Mouse (Mus musculus) kidney, postnatal 10 days (tissue): ENCODE results near the gene Abcg2.
A peak's percentile ranks its signal among the peaks of the same experiment; 100 is the strongest.

Experiments used
- DNase-seq: peaks from one replicate; pipeline ENCODE4 v3.0.0; 2021; ENCODE audit warnings: mixed read lengths

Abcg2 gene

DNA sequence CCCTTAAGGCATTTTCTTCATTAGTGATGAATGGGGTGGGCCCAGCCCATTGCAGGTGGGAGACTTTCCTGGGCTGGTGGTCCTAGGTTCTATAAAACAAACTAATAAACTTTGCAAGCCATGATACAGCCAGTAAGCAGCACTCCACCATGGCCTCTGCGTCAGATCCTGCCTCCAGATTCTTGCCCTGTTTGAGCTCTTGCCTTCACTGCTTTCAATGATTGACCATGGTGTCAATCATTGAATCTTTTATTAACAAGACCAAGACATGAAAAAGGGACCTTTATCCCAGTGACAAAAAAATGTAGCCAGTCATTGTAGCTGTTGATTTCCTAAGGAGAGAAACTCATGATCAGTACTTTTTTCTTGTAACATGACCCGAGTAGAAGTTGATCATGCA lies 55.1 kb downstream of the Abcg2 start:
- peak; percentile 36 for DNase-seq

DNA sequence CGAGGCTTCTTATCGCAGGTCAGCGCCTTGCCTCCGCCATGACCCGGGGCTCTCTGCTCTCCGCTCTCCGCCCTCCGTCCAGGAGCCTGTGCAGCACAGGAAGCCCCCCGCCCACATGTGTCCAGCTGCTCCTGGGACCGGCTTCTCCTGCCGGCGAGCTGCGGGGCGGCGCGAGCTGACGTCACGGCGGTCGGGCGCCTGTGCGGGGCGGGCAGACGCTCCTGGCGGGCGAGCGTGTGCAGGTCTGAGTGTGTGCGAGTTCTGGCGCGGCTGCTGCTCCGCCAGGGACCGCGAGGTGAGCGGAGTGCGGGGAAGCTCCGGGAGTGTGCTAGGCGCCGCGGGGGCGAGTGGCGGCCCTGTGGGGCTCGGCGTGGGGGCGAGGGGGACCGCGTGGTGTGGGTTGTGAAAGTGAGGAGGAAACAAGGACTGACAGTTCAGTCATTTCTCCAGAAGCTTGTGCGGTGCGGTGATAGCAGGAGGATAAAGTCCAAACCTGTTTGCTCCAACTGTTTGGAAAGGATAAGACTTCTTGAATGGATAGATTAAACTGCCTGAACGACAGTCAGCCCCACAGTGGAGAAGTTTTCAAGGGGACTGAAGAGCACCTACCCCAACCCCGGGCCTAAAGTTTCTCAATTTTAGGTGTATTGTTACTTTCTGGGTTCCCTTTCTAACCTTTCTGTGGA lies 56.2 kb downstream of the Abcg2 start:
- peak; percentile 91 for DNase-seq

DNA sequence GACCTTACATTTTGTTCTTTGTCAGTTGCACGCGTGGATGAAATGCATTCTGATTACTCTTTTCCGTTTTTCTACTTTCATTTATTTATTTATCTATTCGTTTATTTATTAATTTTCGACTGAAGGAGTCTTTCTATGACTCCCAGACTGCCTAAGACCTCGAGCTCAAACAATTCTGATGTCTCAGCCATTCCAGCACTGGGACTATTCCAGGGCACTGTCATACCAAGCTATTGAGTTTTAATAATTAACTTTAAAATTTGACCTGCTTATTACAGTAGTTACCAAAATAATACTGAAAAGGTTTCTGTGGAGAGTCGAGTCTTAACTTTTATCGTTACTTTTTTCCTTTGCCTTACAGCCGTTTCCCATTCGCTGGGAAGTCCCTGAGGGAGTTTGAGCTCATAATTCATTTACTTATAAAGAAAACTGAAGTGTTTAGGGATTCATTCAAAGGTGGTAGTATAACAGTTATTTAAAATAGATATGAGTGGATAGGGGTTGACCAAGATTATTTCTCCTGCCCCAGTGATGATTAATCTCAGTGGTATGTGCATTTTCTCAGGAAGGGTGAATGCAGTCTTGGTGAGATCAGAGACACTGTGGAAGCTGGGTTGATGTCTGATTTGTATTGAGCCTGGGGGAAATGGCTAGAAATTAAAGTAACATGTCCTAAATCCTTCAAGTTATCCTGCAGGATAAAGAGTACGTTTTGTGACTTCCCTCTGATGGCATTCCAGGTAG lies 56.9 kb downstream of the Abcg2 start:
- peak; percentile 21 for DNase-seq

DNA sequence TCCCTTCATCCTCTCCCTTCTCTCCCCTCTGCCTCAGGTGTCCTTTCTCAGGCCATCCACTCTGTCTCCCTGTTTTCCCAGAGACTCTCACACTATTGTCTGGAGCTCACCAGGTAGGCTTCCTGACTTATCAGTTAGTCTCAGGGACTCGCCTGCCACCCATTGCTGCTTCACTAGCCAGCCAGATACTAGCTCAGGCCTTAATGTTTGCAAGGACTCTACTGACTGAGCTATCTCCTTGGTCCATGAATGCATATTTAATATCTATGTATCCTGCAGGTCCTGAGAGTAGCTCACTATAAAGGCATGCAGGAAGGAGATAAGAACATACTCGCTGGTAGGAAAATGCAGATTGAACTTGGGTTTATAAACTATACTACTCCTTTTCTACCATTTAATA lies 57.9 kb downstream of the Abcg2 start:
- no peak for DNase-seq

DNA sequence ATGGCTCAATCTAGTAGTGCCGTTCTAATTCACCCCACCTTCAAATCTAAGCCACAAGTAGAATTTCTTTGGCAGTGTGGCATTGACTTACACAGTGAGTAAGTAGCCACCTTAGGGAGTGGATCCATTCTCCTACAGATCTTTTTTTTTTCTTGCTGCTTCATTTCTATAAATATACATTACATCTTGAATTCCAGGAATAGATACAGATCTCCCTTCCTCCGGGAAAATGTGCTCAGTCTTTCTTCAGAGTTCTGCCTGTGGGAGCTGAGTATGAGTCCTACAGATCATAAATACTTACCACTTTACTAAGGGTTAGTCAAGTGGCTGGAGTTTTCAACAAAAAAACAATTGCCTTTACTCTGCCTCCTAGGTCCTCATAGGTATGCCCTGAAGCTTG lies 60.3 kb downstream of the Abcg2 start:
- DNase-seq = no peak

DNA sequence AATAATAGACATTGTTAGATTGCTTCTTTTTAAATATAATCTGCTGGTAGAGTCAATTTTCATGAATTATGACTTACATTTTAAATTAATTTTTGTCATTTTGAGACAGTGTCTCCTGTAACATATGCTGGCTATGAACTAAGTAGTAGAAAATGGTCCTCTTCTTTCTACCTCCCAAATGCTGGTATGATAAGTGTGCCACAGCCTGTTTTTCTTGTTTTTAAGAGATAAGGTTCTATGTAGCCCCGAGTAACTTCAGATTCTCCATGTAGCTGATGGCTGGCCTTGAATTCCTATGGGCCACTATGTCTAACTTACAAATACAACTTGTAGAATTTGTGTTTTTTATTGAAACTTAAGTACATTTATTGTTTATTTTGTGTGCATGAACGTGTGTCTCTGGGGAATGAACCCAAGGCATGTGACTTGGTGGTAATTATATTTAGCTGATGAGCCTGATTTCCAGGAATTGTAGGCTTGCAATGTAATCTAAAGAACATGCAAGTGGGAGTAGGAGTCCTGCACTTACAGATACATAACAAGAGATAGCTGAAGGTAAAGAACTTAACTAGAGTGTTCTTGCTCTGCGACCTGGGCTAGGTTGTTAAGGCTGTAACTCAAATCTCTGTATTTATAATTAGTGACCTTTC lies 63.9 kb downstream of the Abcg2 start:
- no peak for DNase-seq

DNA sequence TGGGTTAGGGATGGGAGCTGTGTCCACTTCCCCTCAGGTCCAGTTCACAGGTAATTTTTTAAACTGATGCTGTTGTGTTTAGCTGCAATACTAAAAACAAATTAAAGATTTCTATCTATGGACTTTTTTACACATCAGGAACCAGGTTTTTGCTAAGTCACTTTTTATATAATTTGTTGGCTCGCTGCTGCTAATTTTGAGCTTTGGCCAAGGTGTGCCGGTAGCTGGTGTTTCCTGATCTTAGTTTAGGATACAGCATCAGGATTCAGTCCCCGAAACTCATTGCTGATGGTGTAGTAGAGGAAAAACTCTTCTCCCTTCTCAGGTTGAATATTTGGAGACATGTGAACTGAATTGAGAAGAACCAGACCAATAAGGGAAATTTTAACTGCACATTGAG lies 65.8 kb downstream of the Abcg2 start:
- no peak for DNase-seq

DNA sequence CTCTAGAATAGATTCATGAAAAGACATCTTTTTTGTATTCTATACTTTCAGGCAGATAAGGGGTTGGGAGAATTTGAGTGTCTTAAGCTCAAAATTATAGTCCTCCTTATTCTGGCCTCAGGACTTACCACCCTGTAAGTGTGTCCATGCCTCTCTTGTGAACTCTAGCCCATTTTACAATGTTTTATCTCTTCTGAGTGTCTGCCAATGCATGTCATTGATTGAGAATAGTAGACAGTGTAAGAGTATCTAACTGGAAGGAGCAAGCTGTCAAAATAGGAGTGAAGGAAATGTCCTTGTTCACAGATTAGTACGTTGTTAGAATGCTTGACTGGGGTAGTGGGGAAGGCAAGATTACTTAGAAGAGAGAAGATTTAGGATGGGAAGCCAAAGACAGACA lies 66.7 kb downstream of the Abcg2 start:
- no peak for DNase-seq

DNA sequence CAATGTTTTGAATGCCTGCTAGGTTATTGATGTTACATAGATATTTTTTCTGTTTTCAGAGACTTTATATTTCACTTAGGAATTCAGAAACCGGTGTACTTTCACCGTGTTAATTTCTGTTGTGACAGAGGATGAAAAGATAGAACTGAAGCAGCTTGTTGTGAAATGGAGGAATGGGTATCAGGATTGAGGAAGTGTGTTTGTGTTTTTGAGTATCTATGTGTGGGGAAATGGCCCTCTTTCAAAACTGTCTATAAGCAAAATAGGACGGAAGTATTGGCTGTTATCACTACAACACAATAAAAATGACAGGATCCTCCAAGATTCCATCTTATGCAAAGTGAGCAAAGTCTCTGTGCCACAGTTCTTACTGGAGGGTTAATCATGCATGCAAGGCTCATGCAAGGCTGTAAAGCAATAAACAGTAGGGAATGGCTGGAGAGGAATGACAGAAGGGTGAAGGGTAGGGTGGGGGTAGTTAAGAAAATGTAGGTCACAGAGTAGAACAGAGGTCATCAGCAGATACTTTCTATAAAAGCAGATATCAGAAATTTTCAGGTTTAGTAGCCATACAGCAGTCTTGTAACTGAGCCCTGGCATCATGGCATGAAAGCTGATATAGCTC lies 76.7 kb downstream of the Abcg2 start:
- no peak for DNase-seq

DNA sequence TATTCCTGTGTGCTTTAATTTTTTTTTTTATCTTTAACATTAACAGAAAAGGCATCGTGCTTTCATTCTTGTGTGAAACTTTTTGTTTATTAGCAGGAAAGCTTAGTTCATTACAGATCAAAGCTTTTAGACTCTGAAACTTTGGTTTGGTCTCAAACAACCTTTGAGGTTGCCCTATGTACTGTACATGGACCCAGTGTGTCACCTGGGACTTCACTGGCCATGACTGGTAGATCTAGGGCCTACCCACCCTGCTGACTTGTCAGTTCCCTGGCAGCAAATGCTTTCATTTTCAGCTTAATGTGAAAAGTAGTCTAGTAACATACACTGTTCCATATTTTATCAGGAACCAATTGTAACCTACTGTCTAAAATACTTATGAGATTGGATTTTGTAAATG lies 93.5 kb downstream of the Abcg2 start:
- DNase-seq = no peak

DNA sequence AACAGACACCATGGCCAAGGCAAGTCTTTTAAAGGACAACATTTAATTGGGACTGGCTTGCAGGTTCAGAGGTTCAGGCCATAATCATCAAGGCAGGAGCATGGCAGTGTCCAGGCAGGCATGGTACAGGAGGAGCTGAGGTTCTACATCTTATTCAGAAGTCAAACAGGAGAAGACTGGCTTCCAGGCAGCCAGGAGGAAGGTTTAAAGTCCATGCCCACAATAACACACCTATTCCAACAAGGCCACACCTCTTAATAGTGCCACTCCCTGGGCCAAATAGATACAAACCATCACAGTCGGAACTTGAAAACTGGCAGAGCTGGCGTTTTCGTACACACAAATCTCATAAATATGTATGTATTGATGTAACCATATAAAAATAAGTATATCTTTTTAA lies 94.2 kb downstream of the Abcg2 start:
- DNase-seq = no peak

DNA sequence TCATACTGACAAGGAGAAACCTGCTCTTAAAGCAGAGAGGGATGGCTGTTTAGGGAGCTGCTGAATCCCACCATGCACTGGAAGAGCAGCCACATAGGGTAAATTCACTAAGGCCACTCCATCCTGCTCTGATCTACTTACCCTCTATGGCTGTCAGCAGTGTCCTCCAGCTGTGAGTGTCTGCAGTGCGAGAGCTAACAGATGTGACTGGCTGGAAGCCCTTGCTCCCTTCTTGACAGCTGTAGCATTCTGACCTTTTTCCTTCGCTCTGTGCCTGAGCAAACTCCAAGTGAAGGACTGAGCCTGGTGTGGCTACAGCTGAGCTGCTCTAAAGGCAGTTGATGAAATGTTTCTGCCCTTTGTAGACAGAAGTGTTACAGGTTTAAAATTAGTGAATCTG lies 107.3 kb downstream of the Abcg2 start:
- peak; percentile 27 for DNase-seq

DNA sequence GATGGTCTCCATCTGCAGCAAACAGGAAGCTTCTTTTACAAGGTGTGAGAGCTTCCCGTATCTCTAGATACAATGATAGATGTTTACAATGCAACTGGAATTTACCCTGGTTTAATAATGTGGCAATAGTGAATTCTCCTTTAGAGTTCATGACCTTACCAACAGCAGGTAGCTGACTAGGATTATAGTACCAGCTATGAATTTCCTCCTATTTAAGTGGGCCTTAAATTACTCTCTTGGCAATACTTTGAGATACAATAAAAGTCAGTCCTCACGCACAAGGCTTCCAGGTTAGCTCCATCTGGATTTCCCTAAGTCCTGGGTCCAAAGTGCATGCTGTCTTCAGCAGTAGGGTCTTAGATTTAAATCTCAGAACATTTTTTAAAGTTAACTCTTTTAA lies 109.9 kb downstream of the Abcg2 start:
- no peak for DNase-seq

DNA sequence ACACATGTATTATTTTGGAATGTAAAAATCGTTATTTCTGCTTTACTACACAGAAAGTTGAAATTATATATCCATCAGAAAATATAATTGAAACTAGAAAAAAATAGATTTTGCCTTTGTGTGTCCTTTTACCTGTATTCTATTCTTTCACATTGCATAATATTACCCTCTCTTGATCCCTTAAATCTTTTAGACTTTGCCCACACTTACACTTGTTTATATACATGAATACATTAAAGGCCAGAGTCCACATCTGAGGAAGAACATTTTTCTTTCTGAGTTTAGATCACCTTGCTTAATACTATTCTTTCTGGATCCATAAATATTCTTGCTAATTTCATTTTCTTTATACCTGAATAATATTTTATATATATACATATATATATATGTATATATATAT lies 110.4 kb downstream of the Abcg2 start:
- DNase-seq = no peak

DNA sequence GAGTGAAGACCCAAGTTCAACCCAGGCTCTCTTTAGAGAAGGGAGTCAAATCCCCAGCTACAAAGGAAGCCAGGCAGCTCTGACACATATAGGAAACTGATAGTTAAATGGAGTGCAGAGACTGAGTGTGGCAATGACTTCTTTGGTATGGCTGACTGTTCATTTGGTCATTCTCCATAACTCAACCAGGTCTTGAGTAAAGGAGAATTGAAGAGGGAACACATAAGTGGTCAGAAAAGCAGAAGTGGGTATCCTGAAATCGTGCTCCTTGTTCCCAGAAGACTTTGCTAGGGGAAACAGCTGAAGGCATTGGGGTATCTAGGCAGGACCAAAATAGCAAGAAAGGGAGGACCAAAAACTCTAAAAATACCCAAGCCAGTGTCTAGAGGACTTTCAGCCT lies 126.0 kb downstream of the Abcg2 start:
- no peak for DNase-seq

DNA sequence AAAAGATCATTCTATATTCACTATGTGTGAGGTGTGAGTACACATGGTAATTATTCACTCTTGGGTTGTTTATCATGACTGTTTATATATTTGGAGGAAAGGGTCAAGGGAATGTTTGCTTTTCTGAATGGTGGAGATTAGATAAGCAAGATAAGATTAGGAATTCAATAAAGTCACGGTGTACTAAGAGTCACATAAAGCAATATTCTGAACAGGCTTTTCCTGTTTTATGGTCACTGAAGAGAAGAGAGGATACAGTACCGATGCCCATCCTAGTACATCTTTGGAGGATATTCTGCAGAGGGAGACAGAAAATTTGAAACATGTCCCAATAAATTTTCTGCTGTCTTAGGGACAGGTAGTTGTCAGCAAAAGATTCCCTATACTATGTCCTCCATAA lies 127.6 kb downstream of the Abcg2 start:
- no peak for DNase-seq

DNA sequence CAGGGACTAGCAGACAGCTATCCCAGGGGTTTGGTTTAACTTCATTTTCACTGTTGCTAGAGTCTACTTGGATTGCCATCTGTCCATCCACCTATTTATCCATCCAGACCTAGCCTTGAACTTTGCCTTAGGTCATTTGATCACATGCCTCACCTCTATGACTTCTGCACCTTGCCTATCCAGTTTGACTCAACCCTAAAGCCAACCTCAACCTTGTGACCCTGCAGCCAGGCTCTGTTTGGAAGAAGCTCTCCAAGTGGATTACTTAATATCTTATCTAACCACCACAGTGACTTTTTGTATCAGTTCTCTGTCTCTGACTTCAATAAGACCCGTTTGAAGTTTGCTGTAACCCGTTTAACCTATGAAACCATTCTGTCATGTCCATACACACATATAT lies 149.5 kb downstream of the Abcg2 start:
- no peak for DNase-seq

DNA sequence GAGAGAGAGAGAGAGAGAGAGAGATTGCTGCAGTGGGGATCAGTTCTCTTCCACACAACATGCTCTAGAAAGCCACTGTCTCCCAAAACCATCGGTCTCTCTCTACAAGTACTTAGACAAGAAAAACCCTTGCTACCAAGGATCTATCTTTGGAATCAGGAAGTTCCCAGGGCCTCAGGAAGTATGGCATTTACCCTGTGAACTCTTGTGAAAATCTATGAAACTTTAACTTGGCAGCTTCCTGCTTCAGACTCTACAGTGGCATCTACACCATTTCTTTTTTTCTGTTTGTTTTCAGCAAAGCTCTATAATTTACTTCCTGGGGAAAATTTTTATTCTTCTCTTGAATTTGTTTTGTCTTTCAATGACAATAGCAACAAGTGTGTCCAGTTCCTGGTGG lies 150.8 kb downstream of the Abcg2 start:
- DNase-seq = peak; percentile 13
